Mouse (Mus musculus): ENCODE results near the gene Cask. TPM values are rescaled to one million over a fixed set of nuclear protein-coding genes. Genes with fewer than 3 reads are reported as not detected.
A peak's percentile ranks its signal among the peaks of the same experiment; 100 is the strongest.

Gene Cask
- polyA plus RNA-seq (2016; fragmentation: Nextera tagmentation; extraction: Ambion mirVana), result 5.7 and 5.8 TPM in 2 replicates

- no peak within 1 kb of the TSS for H3K27ac ChIP-seq (ENCODE audit: poor library complexity, severe bottlenecking)
- WGBS, result 22% methylated on average over 4 of the region's 4 CpGs
Observed at GRCm38 (mm10) chrX:13851285-13851684, at the start of gene Cask. Gene Cask, minus strand, starts transcription at chrX:13851367.

GRCm38 (mm10) chrX:13889976-13890375 lies 38.8 kb upstream of the Cask start:
- Histone ChIP-seq H3K4me1 (replicated peaks) (no peaks in the 10 kb centered on the region), H3K9ac (no peak overlapping the region), H3K4me2 (no peak overlapping the region), H3K36me3 (no peaks in the 10 kb centered on the region), H3K4me3 (no peak overlapping the region), H3K27me3 (replicated peaks) (no peaks in the 10 kb centered on the region), H3K9me3 (replicated peaks) (no peaks in the 10 kb centered on the region), H3K27ac (ENCODE audit: poor library complexity, severe bottlenecking) (no peak overlapping the region)
- 69% methylated on average over 2 of the region's 2 CpGs for WGBS
- ATAC-seq (ENCODE audit: insufficient number of reproducible peaks, low FRiP score), result no peak

More at GRCm38 (mm10) chrX:13851285-13851684, at the start of gene Cask:
- Histone ChIP-seq H3K9me3 (replicated peaks) (0 out of 2 replicates have a peak, but pooled peaks cover 6% of the 10 kb centered on the region), H3K4me3 (no peak within 1 kb of the TSS), H3K4me1 (replicated peaks) (no peaks in the 10 kb centered on the region), H3K9ac (no peak within 1 kb of the TSS), H3K27me3 (replicated peaks) (no peaks in the 10 kb centered on the region), H3K4me2 (no peak within 1 kb of the TSS), H3K36me3 (no peaks in the 10 kb centered on the region)
- no peak for ATAC-seq (ENCODE audit: insufficient number of reproducible peaks, low FRiP score)

GRCm38 (mm10) chrX:13884348-13884747 lies 33.2 kb upstream of the Cask start:
- Histone ChIP-seq H3K4me3 (no peak overlapping the region), H3K9me3 (replicated peaks) (no peaks in the 10 kb centered on the region), H3K4me2 (no peak overlapping the region), H3K36me3 (no peaks in the 10 kb centered on the region), H3K9ac (no peak overlapping the region), H3K27ac (ENCODE audit: poor library complexity, severe bottlenecking) (no peak overlapping the region), H3K27me3 (replicated peaks) (no peaks in the 10 kb centered on the region), H3K4me1 (replicated peaks) (no peaks in the 10 kb centered on the region)
- no peak for ATAC-seq (ENCODE audit: insufficient number of reproducible peaks, low FRiP score)
- 68% methylated on average over 1 of the region's 1 CpGs for WGBS

GRCm38 (mm10) chrX:13881969-13882368 lies 30.8 kb upstream of the Cask start:
- Histone ChIP-seq H3K4me1 (replicated peaks) (no peaks in the 10 kb centered on the region), H3K9me3 (replicated peaks) (no peaks in the 10 kb centered on the region), H3K36me3 (no peaks in the 10 kb centered on the region), H3K4me3 (no peak overlapping the region), H3K27ac (ENCODE audit: poor library complexity, severe bottlenecking) (no peak overlapping the region), H3K27me3 (replicated peaks) (no peaks in the 10 kb centered on the region), H3K9ac (no peak overlapping the region), H3K4me2 (peak overlapping the region; percentile 29; the same call in 1 of the 2 replicates)
- ATAC-seq (ENCODE audit: insufficient number of reproducible peaks, low FRiP score), result no peak
- 20% methylated on average over 6 of the region's 6 CpGs for WGBS

GRCm38 (mm10) chrX:13860145-13860544 lies 9.0 kb upstream of the Cask start:
- Histone ChIP-seq H3K27ac (ENCODE audit: poor library complexity, severe bottlenecking) (no peak overlapping the region), H3K4me1 (replicated peaks) (no peaks in the 10 kb centered on the region), H3K9me3 (replicated peaks) (no peaks in the 10 kb centered on the region), H3K4me3 (no peak overlapping the region), H3K36me3 (no peaks in the 10 kb centered on the region), H3K27me3 (replicated peaks) (no peaks in the 10 kb centered on the region), H3K4me2 (no peak overlapping the region), H3K9ac (no peak overlapping the region)
- no peak for ATAC-seq (ENCODE audit: insufficient number of reproducible peaks, low FRiP score)
- WGBS, result 84% methylated on average over 4 of the region's 4 CpGs

- Histone ChIP-seq H3K4me3 (no peak overlapping the region), H3K9me3 (replicated peaks) (no peaks in the 10 kb centered on the region), H3K27ac (ENCODE audit: poor library complexity, severe bottlenecking) (no peak overlapping the region), H3K4me2 (no peak overlapping the region), H3K9ac (no peak overlapping the region), H3K36me3 (no peaks in the 10 kb centered on the region), H3K4me1 (replicated peaks) (no peaks in the 10 kb centered on the region), H3K27me3 (replicated peaks) (no peaks in the 10 kb centered on the region)
- 82% methylated on average over 8 of the region's 9 CpGs for WGBS
- no peak for ATAC-seq (ENCODE audit: insufficient number of reproducible peaks, low FRiP score)
Observed at GRCm38 (mm10) chrX:13859051-13859450, 7.9 kb upstream of the Cask start.

- Histone ChIP-seq H3K9ac (no peak overlapping the region), H3K9me3 (replicated peaks) (0 out of 2 replicates have a peak, but pooled peaks cover 12% of the 10 kb centered on the region), H3K27me3 (replicated peaks) (no peaks in the 10 kb centered on the region), H3K4me2 (no peak overlapping the region), H3K27ac (ENCODE audit: poor library complexity, severe bottlenecking) (no peak overlapping the region), H3K4me1 (replicated peaks) (no peaks in the 10 kb centered on the region), H3K36me3 (no peaks in the 10 kb centered on the region), H3K4me3 (no peak overlapping the region)
- 56% methylated on average over 1 of the region's 1 CpGs for WGBS
- no peak for ATAC-seq (ENCODE audit: insufficient number of reproducible peaks, low FRiP score)
Observed at GRCm38 (mm10) chrX:13848473-13848872, 2.7 kb downstream of the Cask start.

- H3K27me3 ChIP-seq (replicated peaks), result no peaks in the 10 kb centered on the region
- peak overlapping the region; percentile 68 for H3K4me2 ChIP-seq
- no peaks in the 10 kb centered on the region for H3K36me3 ChIP-seq
- H3K9me3 ChIP-seq (replicated peaks), result 0 out of 2 replicates have a peak, but pooled peaks cover 12% of the 10 kb centered on the region
- H3K27ac ChIP-seq (ENCODE audit: poor library complexity, severe bottlenecking), result peak overlapping the region; percentile 61
- H3K4me1 ChIP-seq (replicated peaks), result no peaks in the 10 kb centered on the region
- ATAC-seq (ENCODE audit: insufficient number of reproducible peaks, low FRiP score), result no peak
- H3K4me3 ChIP-seq, result peak overlapping the region; percentile 76
- peak overlapping the region; percentile 66; the same call in 1 of the 2 replicates for H3K9ac ChIP-seq
- 15% methylated on average over 7 of the region's 7 CpGs for WGBS
Observed at GRCm38 (mm10) chrX:13847502-13847851, 3.7 kb downstream of the Cask start.

- 0 out of 2 replicates have a peak, but pooled peaks cover 12% of the 10 kb centered on the region for H3K9me3 ChIP-seq (replicated peaks)
- peak overlapping the region; percentile 86 for H3K9ac ChIP-seq
- H3K27ac ChIP-seq (ENCODE audit: poor library complexity, severe bottlenecking), result peak overlapping the region; percentile 86
- 13% methylated on average over 41 of the region's 59 CpGs for WGBS
- ATAC-seq (ENCODE audit: insufficient number of reproducible peaks, low FRiP score), result peak; percentile 92
- H3K4me3 ChIP-seq, result peak overlapping the region; percentile 76
- no peaks in the 10 kb centered on the region for H3K4me1 ChIP-seq (replicated peaks)
- H3K4me2 ChIP-seq, result peak overlapping the region; percentile 68
- H3K27me3 ChIP-seq (replicated peaks), result no peaks in the 10 kb centered on the region
- no peaks in the 10 kb centered on the region for H3K36me3 ChIP-seq
Observed at GRCm38 (mm10) chrX:13846653-13847501, 4.3 kb downstream of the Cask start.

- Histone ChIP-seq H3K9ac (peak overlapping the region; percentile 86), H3K27ac (ENCODE audit: poor library complexity, severe bottlenecking) (peak overlapping the region; percentile 86), H3K9me3 (replicated peaks) (0 out of 2 replicates have a peak, but pooled peaks cover 12% of the 10 kb centered on the region), H3K4me1 (replicated peaks) (no peaks in the 10 kb centered on the region), H3K4me2 (peak overlapping the region; percentile 68), H3K4me3 (peak overlapping the region; percentile 76), H3K27me3 (replicated peaks) (no peaks in the 10 kb centered on the region), H3K36me3 (no peaks in the 10 kb centered on the region)
- ATAC-seq (ENCODE audit: insufficient number of reproducible peaks, low FRiP score), result peak; percentile 68
- 29% methylated on average over 88 of the region's 100 CpGs for WGBS
Observed at GRCm38 (mm10) chrX:13845858-13846652, 5.1 kb downstream of the Cask start.

All from heart, embryonic 12.5 days (tissue).